Mouse (Mus musculus) limb, embryonic 14.5 days (tissue): Measurements from ENCODE around the gene Hsd17b2. TPM values are rescaled to one million over a fixed set of nuclear protein-coding genes. Genes with fewer than 3 reads are reported as not detected.

Source experiments
- ATAC-seq: fragments of 200-750 bp; cut with Nextera tagmentation; 2 replicates; pipeline ENCODE4 v1.8.0; 2017; ENCODE audit warnings: low read depth, moderate number of reproducible peaks, moderate TSS enrichment; ENCODE audit not compliant: low FRiP score
- DNase-seq: peaks from one replicate; pipeline ENCODE4 v3.0.0-alpha.2; 2015; ENCODE audit warnings: low spot score
- H3K27ac ChIP-seq: fragments of 300-500 bp; sonication (generic); replicated peaks from 2 replicates; pipeline ENCODE4 v1.5.1; 2014; ENCODE audit warnings: low read depth, mild to moderate bottlenecking, low read length, moderate library complexity, mixed read lengths
- H3K27me3 ChIP-seq: fragments of 300-500 bp; sonication (generic); 2 replicates; pipeline ENCODE4 v1.6.1; 2014; ENCODE audit warnings: low read length, mixed read lengths; ENCODE audit not compliant: control insufficient read depth, insufficient read depth
- H3K36me3 ChIP-seq: fragments of 300-500 bp; sonication (generic); 2 replicates; pipeline ENCODE4 v1.6.1; 2014; ENCODE audit warnings: mild to moderate bottlenecking, low read length, moderate library complexity, mixed read lengths; ENCODE audit not compliant: control insufficient read depth, insufficient read depth
- H3K4me1 ChIP-seq: fragments of 300-500 bp; sonication (generic); 2 replicates; pipeline ENCODE4 v1.6.1; 2014; ENCODE audit warnings: antibody characterized with exemption, low read length, mixed read lengths; ENCODE audit not compliant: control insufficient read depth, insufficient read depth
- H3K4me2 ChIP-seq: fragments of 300-500 bp; sonication (generic); replicated peaks from 2 replicates; pipeline ENCODE4 v1.6.1; 2014; ENCODE audit warnings: low read depth, mild to moderate bottlenecking, low read length, moderate library complexity; ENCODE audit not compliant: severe bottlenecking
- H3K4me3 ChIP-seq: fragments of 300-500 bp; sonication (generic); replicated peaks from 2 replicates; pipeline ENCODE4 v1.5.1; 2014; ENCODE audit warnings: low read length
- H3K9ac ChIP-seq: fragments of 300-500 bp; sonication (generic); 2 replicates; pipeline ENCODE4 v1.6.1; 2014; ENCODE audit warnings: mild to moderate bottlenecking, low read depth, low read length, moderate library complexity; ENCODE audit not compliant: severe bottlenecking
- H3K9me3 ChIP-seq: fragments of 300-500 bp; sonication (generic); 2 replicates; pipeline ENCODE4 v1.6.1; 2016; ENCODE audit warnings: low read length; ENCODE audit not compliant: control insufficient read depth
- POLR2A ChIP-seq: fragments of 200-500 bp; IDR thresholded peaks from 2 replicates; pipeline ENCODE4 v1.8.0; 2012; ENCODE audit warnings: inconsistent platforms, mild to moderate bottlenecking, moderate library complexity, borderline replicate concordance; ENCODE audit not compliant: insufficient read depth, insufficient read length; ENCODE audit errors: extremely low read depth
- WGBS: fragments of 180-500 bp; shearing (Covaris S2); extraction: QIAGEN DNeasy Blood & Tissue Kit; methylation state at CpG from one replicate; pipeline ENCODE4 v1.1.7; 2014; 5-methylcytosine and 5-hydroxymethylcytosine counted together
- polyA plus RNA-seq, 2 experiments: library from polyadenylated mRNA; depleted of rRNA in 1 of 2; stranded (reverse) in 1 of 2; unstranded in 1 of 2; fragments of >200 nt; fragmentation: Nextera tagmentation in 1 of 2; extraction: Ambion mirVana in 1 of 2; gene quantifications; 2 replicates each; pipeline versions ENCODE4 v1.2.1 to v1.2.3; 2012 to 2014

Gene Hsd17b2
- polyA plus RNA-seq, 2 experiments = 0.21 TPM; not detected in 1

GRCm38 (mm10) chr8:117792616-117793144 lies 91.0 kb downstream of the Hsd17b2 start:
- Histone ChIP-seq H3K9me3 (no peaks in the 10 kb centered on the region), H3K36me3 (peaks cover 90% of the 10 kb centered on the region), H3K27ac (no peak overlapping the region), H3K4me1 (no peaks in the 10 kb centered on the region; the same call in none of the 2 replicates), H3K4me2 (no peak overlapping the region), H3K4me3 (no peak overlapping the region), H3K9ac (no peak overlapping the region), H3K27me3 (no peaks in the 10 kb centered on the region)
- TF ChIP-seq POLR2A = no peak
- WGBS = 92% methylated on average over 19 of the region's 19 CpGs
- no peak for ATAC-seq
- DNase-seq = no peak

GRCm38 (mm10) chr8:117794581-117794980 lies 92.9 kb downstream of the Hsd17b2 start:
- WGBS = 70% methylated on average over 10 of the region's 10 CpGs
- DNase-seq = no peak
- H3K36me3 ChIP-seq = peaks cover 84% of the 10 kb centered on the region

GRCm38 (mm10) chr8:117796464-117796863 lies 94.8 kb downstream of the Hsd17b2 start:
- no peak overlapping the region for H3K4me2 ChIP-seq
- H3K9me3 ChIP-seq = no peaks in the 10 kb centered on the region
- no peak for TF ChIP-seq POLR2A
- DNase-seq (no peak), ATAC-seq (no peak)
- H3K27me3 ChIP-seq = no peaks in the 10 kb centered on the region
- WGBS = 78% methylated on average over 15 of the region's 15 CpGs
- H3K9ac ChIP-seq = no peak overlapping the region
- H3K4me1 ChIP-seq = peaks cover 14% of the 10 kb centered on the region
- H3K27ac ChIP-seq = no peak overlapping the region
- no peak overlapping the region for H3K4me3 ChIP-seq
- H3K36me3 ChIP-seq = peaks cover 66% of the 10 kb centered on the region

More at GRCm38 (mm10) chr8:117794581-117794980, 92.9 kb downstream of the Hsd17b2 start:
- Histone ChIP-seq H3K4me1 (no peaks in the 10 kb centered on the region; the same call in none of the 2 replicates), H3K4me3 (no peak overlapping the region), H3K9me3 (no peaks in the 10 kb centered on the region), H3K4me2 (no peak overlapping the region), H3K27me3 (no peaks in the 10 kb centered on the region), H3K27ac (no peak overlapping the region), H3K9ac (no peak overlapping the region)
- no peak for TF ChIP-seq POLR2A
- ATAC-seq = no peak

- Histone ChIP-seq H3K36me3 (peaks cover 50% of the 10 kb centered on the region), H3K9me3 (no peaks in the 10 kb centered on the region)
- no peak for DNase-seq
These were observed 96.4 kb downstream of the Hsd17b2 start for GRCm38 (mm10) chr8:117798066-117798465.

GRCm38 (mm10) chr8:117801443-117802298 lies 100.0 kb downstream of the Hsd17b2 start, which contains the start of gene Mphosph6:
Mphosph6 (minus strand) TSS chr8:117801943.
- ATAC-seq = peak; percentile 98
- peak; percentile 97; the same call in 1 of the 2 replicates for TF ChIP-seq POLR2A
- Histone ChIP-seq H3K4me1 (peaks cover 14% of the 10 kb centered on the region), H3K27me3 (no peaks in the 10 kb centered on the region), H3K27ac (peak within 1 kb of the TSS; percentile 92), H3K36me3 (peaks cover 18% of the 10 kb centered on the region), H3K4me2 (peak within 1 kb of the TSS; percentile 65), H3K4me3 (peak within 1 kb of the TSS; percentile 83), H3K9me3 (no peaks in the 10 kb centered on the region), H3K9ac (peak within 1 kb of the TSS; percentile 91)
- under 1% methylated on average over 64 of the region's 65 CpGs for WGBS
- DNase-seq = peak; percentile 98

More at GRCm38 (mm10) chr8:117798066-117798465, 96.4 kb downstream of the Hsd17b2 start:
- WGBS = 94% methylated on average over 2 of the region's 2 CpGs
- H3K4me3 ChIP-seq = no peak overlapping the region
- H3K4me2 ChIP-seq = no peak overlapping the region
- no peak overlapping the region for H3K27ac ChIP-seq
- no peak for TF ChIP-seq POLR2A
- peaks cover 14% of the 10 kb centered on the region for H3K4me1 ChIP-seq
- H3K9ac ChIP-seq = no peak overlapping the region
- ATAC-seq = no peak
- H3K27me3 ChIP-seq = no peaks in the 10 kb centered on the region
